Mouse (Mus musculus) kidney, postnatal 14 days (tissue): ENCODE measurements around the gene Gm20388.

Source experiments
- DNase-seq: peaks from one replicate; pipeline ENCODE4 v3.0.0; 2022; ENCODE audit warnings: mixed read lengths

Gene Gm20388

DNA sequence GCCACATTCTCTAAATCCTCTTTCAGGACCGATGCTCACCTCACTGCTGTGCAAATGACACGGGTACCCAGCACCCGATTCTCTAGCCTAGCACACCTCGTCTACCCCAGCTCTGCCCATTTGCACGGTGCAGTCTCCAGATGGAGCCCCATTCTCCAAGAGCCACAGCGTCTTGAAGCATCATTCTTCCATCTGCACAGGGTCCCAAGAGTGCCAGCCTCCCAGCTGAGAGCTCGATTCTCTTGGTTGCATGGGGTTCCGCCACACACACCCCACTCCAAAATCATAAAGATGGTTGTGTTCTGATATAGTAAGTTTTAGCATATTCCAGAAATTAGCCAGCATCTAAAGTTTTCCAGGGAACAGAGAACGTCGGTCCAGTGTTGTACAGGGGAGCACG is 2432.7 kb downstream of the Gm20388 start:
- DNase-seq = no peak

DNA sequence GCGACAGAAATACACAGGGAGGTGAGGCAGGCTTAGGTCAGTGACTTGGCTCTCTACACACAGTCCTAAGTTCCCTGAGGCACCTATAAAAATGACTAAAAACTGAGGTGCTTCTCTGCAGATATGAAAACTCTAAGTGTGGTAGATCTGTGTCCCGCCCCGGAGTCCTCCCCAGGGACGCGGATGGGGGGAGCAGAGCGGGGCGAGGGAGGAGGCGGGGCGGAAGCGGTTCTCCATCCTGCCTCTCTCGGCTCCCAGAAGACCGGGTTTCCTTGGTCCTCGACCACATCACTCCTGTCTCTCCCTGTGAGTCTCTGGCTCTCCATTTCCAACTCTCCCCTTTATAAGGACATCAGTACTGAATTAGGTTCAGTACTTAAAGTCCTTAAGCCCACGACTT is 2433.1 kb downstream of the Gm20388 start:
- DNase-seq = peak; percentile 51

DNA sequence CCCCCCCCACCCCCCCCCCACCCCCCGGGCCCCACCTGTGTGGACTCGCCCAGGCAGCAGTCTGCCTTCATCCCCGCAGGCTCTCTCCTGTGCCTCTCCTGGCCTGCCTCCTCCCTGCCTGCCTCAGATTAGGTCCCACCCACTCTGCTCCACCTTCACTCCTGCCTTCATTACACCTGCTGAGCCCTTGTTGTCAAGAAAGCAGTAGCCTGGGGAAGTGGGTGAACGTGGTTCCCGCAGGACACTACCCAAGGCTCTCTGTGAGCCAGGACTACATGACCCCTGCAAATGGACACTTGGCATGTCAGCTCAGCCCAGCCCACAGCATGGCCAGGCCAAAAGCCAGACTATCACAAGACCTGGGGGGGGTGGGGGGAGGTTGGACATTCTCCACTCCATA is 2433.6 kb downstream of the Gm20388 start:
- no peak for DNase-seq

DNA sequence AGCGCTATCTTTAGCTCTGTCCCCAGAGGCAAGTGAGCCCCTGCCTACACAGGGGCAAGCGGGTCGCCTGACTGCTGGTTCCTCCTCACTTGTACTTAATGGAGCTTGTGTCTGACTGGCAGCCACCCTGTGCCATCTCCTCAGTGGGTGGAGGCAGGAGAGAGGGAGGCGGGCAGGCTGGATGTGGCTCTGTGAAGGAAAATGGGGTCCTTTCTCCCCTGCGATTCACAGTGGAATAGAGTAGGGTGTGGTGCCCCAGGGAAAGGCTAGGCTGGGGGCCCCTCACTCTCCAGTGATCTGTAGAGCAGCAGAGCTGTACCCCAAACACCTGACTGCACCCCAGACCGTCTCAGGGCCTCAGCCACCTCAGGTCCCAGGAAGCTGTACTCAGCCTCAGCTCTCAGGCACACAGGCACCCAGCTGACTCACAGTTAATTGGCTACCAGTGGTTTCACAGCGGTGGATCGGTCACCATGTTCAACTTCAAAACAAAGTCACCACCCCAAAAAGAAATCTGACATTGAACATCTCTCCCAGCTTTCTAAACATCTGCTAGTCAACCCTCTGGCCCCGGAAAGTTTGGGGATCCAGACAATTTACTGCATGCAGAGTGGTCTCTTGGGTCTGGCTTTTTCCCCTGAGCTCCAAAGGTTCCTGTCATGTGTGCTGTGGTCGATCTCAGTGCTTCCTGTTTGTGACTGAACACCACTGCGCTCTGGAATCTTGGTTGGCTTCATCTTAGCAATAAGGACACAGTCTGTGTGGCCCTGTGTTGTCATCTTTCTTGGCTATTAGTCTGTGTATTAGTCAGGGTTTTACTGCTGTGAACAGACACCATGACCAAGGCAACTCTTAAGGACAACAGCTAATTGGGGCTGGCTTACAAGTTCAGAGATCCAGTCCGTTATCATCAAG is 2434.8 kb downstream of the Gm20388 start:
- DNase-seq = no peak

DNA sequence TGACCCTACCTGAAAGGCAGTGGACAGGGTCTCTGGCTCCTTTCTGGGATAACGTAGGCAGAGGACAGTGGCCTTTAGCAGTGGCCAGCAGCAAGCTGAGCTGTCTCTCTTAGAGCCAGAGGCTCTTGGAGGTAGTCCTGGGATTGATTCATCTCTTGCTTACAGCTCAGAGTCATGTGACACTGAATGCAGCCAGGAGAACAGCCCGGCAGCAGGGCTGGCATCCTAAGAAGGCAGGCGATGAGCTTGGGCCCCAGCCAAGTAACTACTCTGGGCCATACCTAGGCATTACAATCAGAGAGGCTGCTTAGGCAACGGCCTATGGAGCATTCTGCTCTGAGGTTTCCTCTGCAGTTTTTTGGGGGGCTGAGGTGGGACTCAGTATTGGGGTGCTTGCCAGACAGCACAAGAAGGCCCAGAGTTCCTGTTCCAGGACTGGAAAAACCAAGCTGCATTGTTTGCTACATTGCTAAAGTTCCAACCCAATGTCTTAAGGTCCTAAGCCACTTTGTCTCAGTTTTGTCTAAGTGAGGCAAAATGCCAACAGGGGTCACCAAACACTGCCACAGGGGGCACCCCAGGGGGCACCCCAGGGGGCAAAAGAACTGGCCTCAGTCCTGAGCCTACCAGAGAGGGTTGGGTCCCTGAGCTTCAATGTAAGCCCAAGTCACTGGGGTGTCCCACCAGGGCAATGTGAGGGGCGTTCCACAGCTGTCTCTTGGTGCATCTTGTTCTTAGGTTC is 2437.3 kb downstream of the Gm20388 start:
- DNase-seq = no peak

DNA sequence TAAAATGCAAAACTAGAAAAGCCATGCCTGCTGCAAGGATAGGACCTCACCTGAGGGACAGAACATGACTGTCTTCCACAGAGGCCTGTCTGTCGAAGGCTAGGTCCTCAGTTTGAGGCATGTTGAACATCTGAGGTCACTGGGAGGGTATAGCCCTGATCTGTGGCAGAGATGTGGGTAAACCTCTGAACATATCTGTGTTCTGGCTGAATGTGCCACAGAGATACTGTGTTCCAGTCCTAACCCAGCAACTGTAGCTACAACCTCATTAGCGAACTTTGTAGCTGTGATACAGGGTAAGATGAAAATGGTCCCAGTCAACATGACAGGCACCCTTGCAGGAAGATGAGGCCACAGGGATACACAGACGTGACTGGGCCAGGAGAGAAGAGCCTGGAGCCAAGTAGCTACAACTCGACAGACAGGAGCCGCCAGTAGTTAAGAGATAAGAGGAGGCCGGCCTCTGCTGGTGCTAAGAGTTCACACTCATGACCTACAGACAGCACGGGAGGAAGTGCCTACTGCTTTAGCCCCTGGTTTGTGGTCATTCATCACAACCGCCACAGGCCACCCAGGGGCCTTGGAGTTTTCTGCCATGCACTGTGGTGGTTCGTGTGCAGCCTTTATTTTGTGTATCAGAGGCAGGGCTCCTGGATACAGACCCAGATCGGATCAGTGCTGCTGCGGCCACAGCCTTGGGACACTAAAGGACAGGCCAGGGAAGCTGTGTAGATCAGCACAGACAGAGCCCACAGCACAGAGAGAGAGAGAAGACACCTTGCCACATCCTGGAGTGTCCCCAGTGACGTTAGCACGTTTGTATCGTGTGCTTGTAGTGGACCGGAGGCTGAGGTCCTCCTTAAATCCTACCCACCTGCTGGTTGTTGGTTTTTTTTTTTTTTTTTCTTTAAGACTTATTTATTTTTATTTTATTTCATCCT is 2439.0 kb downstream of the Gm20388 start:
- DNase-seq = no peak

DNA sequence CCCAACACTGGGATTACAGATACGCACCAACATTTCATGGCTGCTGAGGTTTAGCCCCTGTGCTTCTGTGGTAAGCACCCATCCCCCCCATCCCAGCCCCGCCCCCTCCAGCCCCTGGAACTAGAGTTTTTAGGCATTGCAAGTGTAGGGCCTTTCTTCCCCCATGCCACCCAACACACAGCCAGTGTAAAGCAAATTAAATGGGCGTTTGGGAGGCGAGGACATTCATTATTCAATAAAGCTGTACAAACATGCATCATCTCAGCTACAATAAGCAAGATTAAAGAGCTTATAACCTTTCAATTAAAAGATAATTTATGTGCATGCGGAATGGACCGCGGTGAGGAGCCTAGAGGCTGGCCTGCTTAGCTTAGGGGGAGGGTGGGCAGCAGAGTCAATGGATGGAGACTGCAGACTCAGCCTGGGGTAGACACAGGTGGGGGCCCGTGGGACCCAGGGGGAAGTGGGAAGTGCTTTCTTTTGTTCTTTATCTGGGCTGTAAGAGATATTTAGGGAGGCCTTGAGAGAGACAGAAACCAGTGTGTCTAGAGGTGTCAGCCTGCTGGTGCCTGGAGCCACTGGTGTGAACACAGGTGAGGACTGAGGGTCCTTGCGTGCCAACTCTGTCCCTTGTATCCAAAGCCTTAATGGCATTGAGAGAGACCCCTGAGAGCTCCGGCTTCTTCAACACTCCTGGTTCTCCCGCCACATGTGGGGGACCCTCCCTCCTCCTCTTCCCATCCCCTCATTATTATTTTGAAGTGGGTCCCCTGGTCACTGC is 2439.9 kb downstream of the Gm20388 start:
- no peak for DNase-seq

DNA sequence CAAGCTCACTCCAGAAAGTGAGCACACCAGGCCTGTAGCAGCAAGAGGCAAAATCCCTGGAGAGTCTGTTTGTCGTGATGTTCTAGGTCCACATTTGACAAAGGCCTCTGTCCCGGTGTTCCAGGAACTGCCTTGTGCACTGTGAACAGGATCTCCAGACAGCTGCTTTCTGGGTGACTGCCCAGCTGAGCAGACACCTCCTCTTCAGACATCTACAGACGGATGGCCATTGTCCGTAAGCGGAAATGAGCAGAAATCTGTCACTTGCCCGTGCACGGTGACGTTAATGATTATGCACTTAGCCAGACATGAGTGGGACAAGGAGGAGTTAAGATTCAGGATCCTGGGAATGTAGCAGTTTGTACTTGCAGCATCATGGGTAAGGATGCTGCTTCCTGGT is 2443.5 kb downstream of the Gm20388 start:
- DNase-seq = peak; percentile 58

DNA sequence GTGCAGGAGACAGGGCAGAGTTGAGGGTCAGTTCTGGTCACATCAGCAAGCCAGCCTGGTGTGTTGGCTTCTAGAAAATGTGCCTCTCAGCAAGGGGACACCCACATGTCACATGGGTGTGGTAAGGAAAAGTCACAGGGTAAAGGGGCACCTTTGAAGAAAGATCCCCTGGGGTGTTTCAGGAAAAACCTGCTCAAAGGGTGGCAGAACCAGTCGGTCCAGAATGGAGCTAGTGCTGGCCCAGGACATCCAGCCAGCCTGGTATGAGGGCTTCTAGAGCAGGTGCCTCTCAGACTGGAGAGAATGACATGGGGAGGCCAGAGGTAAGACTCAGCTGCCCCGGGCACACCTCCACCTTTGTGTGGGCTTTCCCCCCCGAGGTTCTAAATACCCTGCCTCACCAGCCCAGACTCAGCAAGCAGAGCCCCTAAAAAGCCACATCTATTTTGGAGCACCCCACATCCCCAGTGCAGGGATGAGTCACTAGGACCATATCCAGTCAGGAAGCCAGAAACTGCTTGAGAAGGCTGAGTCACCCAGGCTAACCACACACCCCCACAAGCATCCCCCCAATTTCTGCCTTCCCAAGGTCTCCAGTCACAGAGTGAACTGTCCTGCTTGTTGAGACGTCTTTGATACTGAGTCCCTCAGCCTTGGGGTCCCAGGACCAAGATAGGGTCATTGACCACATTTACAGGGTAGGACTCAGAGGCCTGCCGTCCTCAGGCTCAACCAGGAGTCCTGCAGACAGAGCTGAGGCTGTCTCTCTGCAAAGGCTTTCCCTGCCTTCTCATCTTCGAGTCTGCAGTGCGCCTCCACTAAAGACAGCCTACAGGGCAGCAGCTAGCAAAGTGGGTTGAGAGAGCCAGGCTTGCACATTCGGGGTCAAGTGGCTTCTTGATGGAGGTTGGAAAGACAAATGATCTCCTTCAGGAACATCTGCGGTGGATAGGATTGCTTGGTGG is 2445.3 kb downstream of the Gm20388 start:
- DNase-seq = no peak

DNA sequence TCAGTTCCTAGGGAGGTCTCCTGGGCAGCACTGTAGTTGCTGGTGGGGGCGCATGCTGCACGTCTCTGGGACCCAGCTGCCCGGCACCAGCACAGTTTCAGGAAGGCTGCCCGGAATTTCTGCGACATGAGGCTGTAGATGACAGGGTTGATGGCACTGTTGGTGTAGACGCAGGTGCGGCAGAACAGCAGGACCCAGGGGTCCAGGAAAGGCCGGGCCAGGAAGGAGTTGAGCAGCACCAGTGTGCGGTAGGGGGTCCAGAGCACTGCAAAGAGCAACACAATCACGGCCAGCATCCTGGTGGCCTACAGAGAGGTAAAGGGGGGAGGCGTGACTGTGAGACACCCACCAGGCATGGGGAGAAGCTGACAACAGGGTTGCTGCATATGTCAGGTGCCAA is 2446.6 kb downstream of the Gm20388 start:
- no peak for DNase-seq

DNA sequence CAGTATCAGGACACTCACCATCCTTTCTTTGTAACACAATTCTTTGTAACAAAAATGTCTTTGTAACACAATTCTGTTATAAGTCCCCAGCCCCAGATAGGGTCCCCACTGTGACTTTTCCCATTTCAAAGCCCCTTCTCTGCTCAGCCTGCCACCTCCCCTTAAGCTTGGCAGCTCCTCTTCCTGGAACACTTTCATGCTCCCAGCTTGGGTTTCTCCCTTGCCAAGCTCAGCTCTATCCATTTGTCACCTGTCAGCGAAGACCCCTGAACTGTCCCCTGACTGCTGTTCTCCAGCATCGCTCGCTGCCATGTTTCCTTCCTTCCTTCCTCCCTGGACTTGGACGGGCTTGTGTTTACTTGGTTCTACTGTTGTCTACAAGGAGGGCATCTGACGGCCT is 2447.0 kb downstream of the Gm20388 start:
- no peak for DNase-seq

DNA sequence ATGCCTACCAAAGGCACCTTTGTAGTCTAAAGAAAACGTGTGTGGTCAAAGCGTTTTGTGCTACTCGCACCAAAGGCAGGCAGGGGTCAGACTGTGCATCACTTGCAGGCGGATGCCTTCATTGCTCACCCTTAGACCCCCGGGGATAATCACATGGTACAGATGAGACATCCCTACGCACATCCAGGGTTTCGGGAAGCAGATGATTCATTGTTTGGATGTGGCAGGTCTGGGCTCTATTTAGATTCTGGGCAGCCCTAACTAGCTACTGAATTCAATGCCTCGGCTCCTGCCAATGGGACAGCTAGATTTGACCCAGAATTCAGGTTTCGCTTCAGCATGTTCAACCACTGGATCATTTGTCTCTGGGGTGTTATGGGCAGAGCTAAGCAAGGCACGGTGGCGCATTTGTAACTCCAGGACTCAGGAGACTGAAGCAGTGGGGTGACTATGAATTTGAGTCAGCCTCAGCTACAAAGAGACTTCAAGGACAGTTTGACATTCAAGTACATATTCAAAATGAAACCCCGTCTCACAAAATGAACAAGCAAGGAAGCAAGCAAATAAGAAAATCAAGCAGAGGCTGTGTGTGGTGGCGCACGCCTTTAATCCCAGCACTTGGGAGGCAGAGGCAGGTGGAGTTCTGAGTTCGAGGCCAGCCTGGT is 2448.6 kb downstream of the Gm20388 start:
- no peak for DNase-seq

DNA sequence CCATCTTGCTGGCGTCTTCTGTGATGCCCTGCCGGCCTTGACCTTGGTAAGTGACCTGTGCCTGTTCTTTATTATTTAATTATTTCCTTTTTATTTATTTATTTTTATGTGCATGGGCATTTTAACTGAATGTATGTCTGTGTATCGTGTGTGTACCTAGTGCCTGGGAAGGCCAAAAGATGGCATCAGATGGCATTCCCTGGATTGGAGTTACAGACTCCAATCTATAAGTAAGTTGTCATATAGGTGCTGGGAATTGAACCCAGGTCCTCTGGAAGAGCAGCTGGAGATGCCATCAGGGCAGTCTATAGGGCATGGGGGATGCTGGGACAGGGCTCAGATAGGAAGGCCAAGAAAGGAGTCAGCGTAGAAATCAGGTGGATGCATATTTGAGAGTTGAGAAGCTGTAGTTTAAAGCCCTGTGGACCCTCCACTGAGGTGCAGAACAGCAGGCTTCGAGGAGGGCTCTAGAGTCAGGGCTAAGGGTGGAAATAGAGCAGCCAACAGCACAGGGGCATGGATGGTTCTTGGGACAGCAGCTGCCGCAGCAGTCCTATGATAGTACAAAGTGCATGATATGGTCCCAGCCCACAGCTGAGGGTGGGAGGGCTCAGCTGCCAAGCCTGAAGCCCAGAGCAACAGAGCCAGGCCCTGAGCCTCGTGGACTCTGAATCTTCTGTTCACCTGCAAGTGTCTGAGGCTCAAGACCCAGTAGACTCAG is 2450.2 kb downstream of the Gm20388 start, which contains the start of gene Trhr2:
Gene Trhr2, minus strand, starts transcription at position 51 of the 721 bp plus-strand sequence.
- no peak for DNase-seq

DNA sequence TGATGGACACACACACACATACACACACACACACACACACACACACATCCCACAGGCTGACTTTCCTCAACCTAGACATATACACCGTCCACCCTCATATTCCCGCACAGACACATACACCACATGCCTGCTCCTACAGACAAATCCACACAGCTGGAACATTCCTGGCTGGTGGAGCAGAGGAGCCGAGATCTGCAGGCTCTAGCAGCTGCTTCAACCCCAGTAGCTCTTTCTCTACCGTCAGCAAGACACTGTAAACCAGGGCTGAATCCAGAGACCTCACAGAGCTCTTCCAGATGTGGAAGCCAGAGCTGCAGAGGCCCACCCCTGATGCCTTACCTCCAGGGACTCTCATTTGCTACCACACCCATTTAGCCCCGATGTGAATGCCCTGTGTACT is 2451.6 kb downstream of the Gm20388 start:
- no peak for DNase-seq

DNA sequence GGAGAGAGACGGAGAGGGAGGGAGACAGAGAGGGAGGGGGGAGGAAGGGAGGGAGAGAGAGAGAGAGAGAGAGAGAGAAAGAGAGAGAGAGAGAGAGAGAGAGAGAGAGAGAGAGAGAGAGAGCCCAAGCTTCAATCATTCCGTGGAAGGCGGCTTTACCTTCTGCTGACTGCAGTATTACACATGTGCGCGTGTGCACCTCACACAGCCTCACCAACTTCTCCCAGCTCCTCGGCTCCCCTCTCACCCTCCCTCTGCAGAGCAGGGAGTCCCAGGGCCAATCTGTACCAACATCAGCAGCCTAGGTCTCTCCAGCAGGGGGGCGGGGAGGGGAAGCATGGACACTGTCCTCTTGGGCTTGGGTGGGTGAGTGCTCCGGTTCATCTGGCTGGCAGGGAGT is 2452.3 kb downstream of the Gm20388 start:
- DNase-seq = no peak

DNA sequence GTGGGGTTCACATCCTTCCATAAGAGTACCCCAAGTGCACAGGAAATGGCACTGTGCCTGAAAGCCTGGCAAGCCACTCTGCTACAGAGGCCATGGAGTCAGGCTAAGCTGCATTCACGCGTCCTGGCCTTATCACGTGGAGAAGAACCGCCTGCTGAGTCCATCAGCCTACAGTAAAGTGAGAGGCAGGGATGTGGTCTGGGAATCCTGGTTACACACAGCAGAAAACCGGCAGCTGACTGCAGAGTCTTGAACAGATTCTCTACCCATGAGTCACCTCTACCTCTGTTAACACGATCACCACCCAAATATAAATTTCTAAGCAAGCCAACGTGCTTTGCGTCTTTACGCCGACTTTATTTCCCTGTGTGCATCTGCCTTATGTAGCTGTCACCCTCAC is 2457.9 kb downstream of the Gm20388 start:
- no peak for DNase-seq

DNA sequence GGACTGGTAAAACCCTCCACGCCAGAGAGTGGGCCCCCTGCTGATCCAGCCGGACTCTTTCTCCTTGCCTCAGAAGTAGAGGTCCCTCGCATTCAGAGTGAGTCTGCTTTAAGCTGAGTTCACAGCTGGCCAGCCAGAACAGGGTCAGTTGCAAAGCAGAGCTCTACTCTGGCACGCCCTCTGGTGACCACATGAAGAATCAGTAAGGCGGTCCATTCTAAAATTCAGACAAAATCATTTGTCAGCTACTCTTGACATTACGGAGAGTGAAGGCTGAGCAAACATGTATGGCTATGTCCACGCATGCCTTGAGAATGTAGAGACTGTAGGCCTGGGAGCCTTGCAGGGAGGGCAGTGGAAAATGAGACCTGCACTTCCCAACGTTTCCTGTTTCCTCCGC is 2459.0 kb downstream of the Gm20388 start:
- DNase-seq = peak; percentile 82

DNA sequence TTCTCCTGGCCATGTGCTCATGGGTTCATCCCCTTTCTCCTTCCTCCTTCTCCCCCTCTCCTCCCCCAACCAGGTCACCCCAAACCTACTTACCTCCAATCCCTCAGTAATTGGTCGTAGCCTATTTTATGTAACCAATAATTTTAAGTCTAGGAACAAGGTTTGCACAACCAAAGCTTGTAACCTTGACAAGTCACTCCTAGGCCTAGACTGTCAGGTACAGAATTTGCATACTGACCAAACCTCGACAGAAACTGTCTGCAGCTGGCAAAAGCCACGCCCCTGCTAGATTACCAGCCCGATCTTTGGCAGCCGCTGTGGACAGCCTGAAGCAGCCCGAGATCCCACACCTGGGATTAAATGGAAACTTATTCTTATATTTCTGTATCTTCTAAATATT is 2461.1 kb downstream of the Gm20388 start:
- DNase-seq = no peak

DNA sequence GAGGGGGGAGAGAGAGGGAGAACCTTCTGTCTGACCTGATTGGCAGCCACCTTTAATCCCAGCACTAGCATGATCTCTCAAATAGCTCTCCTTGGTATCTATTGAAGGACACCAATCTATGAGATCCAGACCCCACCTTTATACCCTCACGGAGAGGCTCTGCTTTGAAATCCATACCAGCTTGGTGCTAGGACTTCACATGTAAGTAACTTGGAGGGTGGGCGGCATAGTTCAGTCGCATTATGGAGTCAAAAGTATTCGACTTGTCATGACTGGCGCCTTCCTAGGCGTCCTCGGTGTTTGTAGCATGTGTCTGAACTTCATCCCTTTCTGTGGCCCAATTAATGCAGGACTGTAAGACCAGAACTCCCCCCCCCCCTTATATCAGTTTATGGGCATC is 2464.7 kb downstream of the Gm20388 start:
- DNase-seq = no peak
